Mouse (Mus musculus) lung, postnatal 14 days (tissue): ENCODE data around the gene 5530401A14Rik.

Experiments
- DNase-seq: peaks from one replicate; pipeline ENCODE4 v3.0.0; 2021

The 5530401A14Rik gene

GRCm38 (mm10) chr11:81860250-81860972 lies at the start of gene 5530401A14Rik:
TSS of gene 5530401A14Rik (plus strand) at chr11:81860673.
- DNase-seq, result no peak

- DNase-seq, result no peak
Observed at GRCm38 (mm10) chr11:81814816-81815215, 45.7 kb upstream of the 5530401A14Rik start.

GRCm38 (mm10) chr11:81816531-81816930 lies 43.9 kb upstream of the 5530401A14Rik start:
- DNase-seq, result no peak

- DNase-seq, result no peak
Observed at GRCm38 (mm10) chr11:81832381-81832780, 28.1 kb upstream of the 5530401A14Rik start.

- no peak for DNase-seq
Observed at GRCm38 (mm10) chr11:81838426-81838825, 22.0 kb upstream of the 5530401A14Rik start.

GRCm38 (mm10) chr11:81841001-81841400 lies 19.5 kb upstream of the 5530401A14Rik start:
- DNase-seq, result no peak

- peak; percentile 42 for DNase-seq
Observed at GRCm38 (mm10) chr11:81845010-81845685, 15.3 kb upstream of the 5530401A14Rik start.

- DNase-seq, result no peak
Observed at GRCm38 (mm10) chr11:81845686-81846036, 14.8 kb upstream of the 5530401A14Rik start.

- DNase-seq, result no peak
Observed at GRCm38 (mm10) chr11:81847773-81848490, 12.5 kb upstream of the 5530401A14Rik start.

GRCm38 (mm10) chr11:81865661-81866382 lies 5.3 kb downstream of the 5530401A14Rik start:
- DNase-seq, result no peak

GRCm38 (mm10) chr11:81871506-81872213 lies 11.2 kb downstream of the 5530401A14Rik start:
- no peak for DNase-seq

- DNase-seq, result no peak
Observed at GRCm38 (mm10) chr11:81896511-81896910, 36.0 kb downstream of the 5530401A14Rik start.

- no peak for DNase-seq
Observed at GRCm38 (mm10) chr11:81897547-81898354, 37.3 kb downstream of the 5530401A14Rik start.

- DNase-seq, result no peak
Observed at GRCm38 (mm10) chr11:81902318-81902717, 41.8 kb downstream of the 5530401A14Rik start.

GRCm38 (mm10) chr11:81908760-81909159 lies 48.3 kb downstream of the 5530401A14Rik start:
- DNase-seq, result no peak

- no peak for DNase-seq
Observed at GRCm38 (mm10) chr11:81909397-81909894, 49.0 kb downstream of the 5530401A14Rik start.

GRCm38 (mm10) chr11:81913071-81913470 lies 52.6 kb downstream of the 5530401A14Rik start:
- DNase-seq, result no peak

- no peak for DNase-seq
Observed at GRCm38 (mm10) chr11:81915501-81915900, 55.0 kb downstream of the 5530401A14Rik start.

- no peak for DNase-seq
Observed at GRCm38 (mm10) chr11:81923096-81923495, 62.6 kb downstream of the 5530401A14Rik start.

GRCm38 (mm10) chr11:81923626-81924025 lies 63.2 kb downstream of the 5530401A14Rik start:
- no peak for DNase-seq

GRCm38 (mm10) chr11:81926393-81926792 lies 65.9 kb downstream of the 5530401A14Rik start:
- no peak for DNase-seq
